Mouse (Mus musculus) T-helper 2 cell (primary cell): Measurements from ENCODE around the gene Pde6b.

ENCODE experiments used
- in situ Hi-C: fragments of 300-600 bp; cut with MboI, MseI; formaldehyde crosslinking; loops from one replicate; pipeline ENCODE4 v1.15.1; 2025; ENCODE audit warnings: high pct_unique_total_duplicates

Gene Pde6b

GRCm38 (mm10) chr5:108388201-108388600 lies at the start of gene Pde6b:
Gene Pde6b, plus strand, starts transcription at chr5:108388391.
- in situ Hi-C loops, result no loop called here

GRCm38 (mm10) chr5:108343680-108344170 lies 44.5 kb upstream of the Pde6b start:
- in situ Hi-C loops, result loop anchor here (25.0 kb wide), 2 partner anchors 894 to 1219 kb away; partner anchors contain the start of gene Crlf2

GRCm38 (mm10) chr5:108345313-108346071 lies 42.7 kb upstream of the Pde6b start:
- in situ Hi-C loops, result loop anchor here (25.0 kb wide), 2 partner anchors 892 to 1217 kb away; partner anchors contain the start of gene Crlf2

- in situ Hi-C loops, result loop anchor here (25.0 kb wide), 2 partner anchors 889 to 1214 kb away; partner anchors contain the start of gene Crlf2
Observed at GRCm38 (mm10) chr5:108347843-108348242, 40.3 kb upstream of the Pde6b start.

- in situ Hi-C loops, result loop anchor here (25.0 kb wide), 2 partner anchors 888 to 1213 kb away; partner anchors contain the start of gene Crlf2
Observed at GRCm38 (mm10) chr5:108349511-108350148, 38.6 kb upstream of the Pde6b start.

GRCm38 (mm10) chr5:108354056-108354455 lies 34.1 kb upstream of the Pde6b start:
- in situ Hi-C loops, result no loop called here

GRCm38 (mm10) chr5:108357862-108358261 lies 30.3 kb upstream of the Pde6b start:
- in situ Hi-C loops, result no loop called here

GRCm38 (mm10) chr5:108359491-108359890 lies 28.7 kb upstream of the Pde6b start:
- in situ Hi-C loops, result no loop called here

GRCm38 (mm10) chr5:108360211-108360610 lies 28.0 kb upstream of the Pde6b start:
- in situ Hi-C loops, result no loop called here

- in situ Hi-C loops, result no loop called here
Observed at GRCm38 (mm10) chr5:108362330-108362729, 25.9 kb upstream of the Pde6b start.

GRCm38 (mm10) chr5:108366328-108366983 lies 21.7 kb upstream of the Pde6b start:
- in situ Hi-C loops, result no loop called here

GRCm38 (mm10) chr5:108366984-108367841 lies 21.0 kb upstream of the Pde6b start:
- in situ Hi-C loops, result no loop called here

GRCm38 (mm10) chr5:108367871-108368332 lies 20.3 kb upstream of the Pde6b start, which contains the start of gene Gm42517:
Gene Gm42517, minus strand, starts transcription at chr5:108367922.
- in situ Hi-C loops, result no loop called here

GRCm38 (mm10) chr5:108368446-108368845 lies 19.7 kb upstream of the Pde6b start:
- in situ Hi-C loops, result no loop called here

- in situ Hi-C loops, result no loop called here
Observed at GRCm38 (mm10) chr5:108368851-108369621, 19.2 kb upstream of the Pde6b start.

- in situ Hi-C loops, result no loop called here
Observed at GRCm38 (mm10) chr5:108369964-108370363, 18.2 kb upstream of the Pde6b start.

- in situ Hi-C loops, result no loop called here
Observed at GRCm38 (mm10) chr5:108374079-108374478, 14.1 kb upstream of the Pde6b start.

GRCm38 (mm10) chr5:108376059-108376458 lies 12.1 kb upstream of the Pde6b start:
- in situ Hi-C loops, result no loop called here

- in situ Hi-C loops, result no loop called here
Observed at GRCm38 (mm10) chr5:108378346-108378745, 9.8 kb upstream of the Pde6b start.

GRCm38 (mm10) chr5:108385632-108386031 lies 2.6 kb upstream of the Pde6b start:
- in situ Hi-C loops, result no loop called here
